Mouse (Mus musculus) limb, embryonic 14.5 days (tissue): ENCODE data around the gene Il13. TPM values are rescaled to one million over a fixed set of nuclear protein-coding genes. Genes with fewer than 3 reads are reported as not detected.

Experiments used
- ATAC-seq: fragments of 200-750 bp; cut with Nextera tagmentation; 2 replicates; pipeline ENCODE4 v1.8.0; 2017; ENCODE audit warnings: low read depth, moderate number of reproducible peaks, moderate TSS enrichment; ENCODE audit not compliant: low FRiP score
- DNase-seq: peaks from one replicate; pipeline ENCODE4 v3.0.0-alpha.2; 2015; ENCODE audit warnings: low spot score
- H3K27ac ChIP-seq: fragments of 300-500 bp; sonication (generic); replicated peaks from 2 replicates; pipeline ENCODE4 v1.5.1; 2014; ENCODE audit warnings: low read depth, mild to moderate bottlenecking, low read length, moderate library complexity, mixed read lengths
- H3K27me3 ChIP-seq: fragments of 300-500 bp; sonication (generic); 2 replicates; pipeline ENCODE4 v1.6.1; 2014; ENCODE audit warnings: low read length, mixed read lengths; ENCODE audit not compliant: control insufficient read depth, insufficient read depth
- H3K36me3 ChIP-seq: fragments of 300-500 bp; sonication (generic); 2 replicates; pipeline ENCODE4 v1.6.1; 2014; ENCODE audit warnings: mild to moderate bottlenecking, low read length, moderate library complexity, mixed read lengths; ENCODE audit not compliant: control insufficient read depth, insufficient read depth
- H3K4me1 ChIP-seq: fragments of 300-500 bp; sonication (generic); 2 replicates; pipeline ENCODE4 v1.6.1; 2014; ENCODE audit warnings: antibody characterized with exemption, low read length, mixed read lengths; ENCODE audit not compliant: control insufficient read depth, insufficient read depth
- H3K4me2 ChIP-seq: fragments of 300-500 bp; sonication (generic); replicated peaks from 2 replicates; pipeline ENCODE4 v1.6.1; 2014; ENCODE audit warnings: low read depth, mild to moderate bottlenecking, low read length, moderate library complexity; ENCODE audit not compliant: severe bottlenecking
- H3K4me3 ChIP-seq: fragments of 300-500 bp; sonication (generic); replicated peaks from 2 replicates; pipeline ENCODE4 v1.5.1; 2014; ENCODE audit warnings: low read length
- H3K9ac ChIP-seq: fragments of 300-500 bp; sonication (generic); 2 replicates; pipeline ENCODE4 v1.6.1; 2014; ENCODE audit warnings: mild to moderate bottlenecking, low read depth, low read length, moderate library complexity; ENCODE audit not compliant: severe bottlenecking
- H3K9me3 ChIP-seq: fragments of 300-500 bp; sonication (generic); 2 replicates; pipeline ENCODE4 v1.6.1; 2016; ENCODE audit warnings: low read length; ENCODE audit not compliant: control insufficient read depth
- POLR2A ChIP-seq: fragments of 200-500 bp; IDR thresholded peaks from 2 replicates; pipeline ENCODE4 v1.8.0; 2012; ENCODE audit warnings: inconsistent platforms, mild to moderate bottlenecking, moderate library complexity, borderline replicate concordance; ENCODE audit not compliant: insufficient read depth, insufficient read length; ENCODE audit errors: extremely low read depth
- WGBS: fragments of 180-500 bp; shearing (Covaris S2); extraction: QIAGEN DNeasy Blood & Tissue Kit; methylation state at CpG from one replicate; pipeline ENCODE4 v1.1.7; 2014; 5-methylcytosine and 5-hydroxymethylcytosine counted together
- polyA plus RNA-seq, 2 experiments: library from polyadenylated mRNA; depleted of rRNA in 1 of 2; stranded (reverse) in 1 of 2; unstranded in 1 of 2; fragments of >200 nt; fragmentation: Nextera tagmentation in 1 of 2; extraction: Ambion mirVana in 1 of 2; gene quantifications; 2 replicates each; pipeline versions ENCODE4 v1.2.1 to v1.2.3; 2012 to 2014

Gene Il13
- polyA plus RNA-seq, 2 experiments: 0.19 TPM; not detected in 1

- TF ChIP-seq POLR2A: no peak
- H3K36me3 ChIP-seq: peaks cover 45% of the 10 kb centered on the region
- WGBS: 91% methylated on average over 5 of the region's 5 CpGs
- no peaks in the 10 kb centered on the region for H3K9me3 ChIP-seq
- H3K4me2 ChIP-seq: no peak overlapping the region
- no peak overlapping the region for H3K4me3 ChIP-seq
- no peak for ATAC-seq
- H3K4me1 ChIP-seq: no peaks in the 10 kb centered on the region
- no peak overlapping the region for H3K9ac ChIP-seq
- DNase-seq: no peak
- H3K27ac ChIP-seq: no peak overlapping the region
- H3K27me3 ChIP-seq: no peaks in the 10 kb centered on the region
These were observed 20.5 kb upstream of the Il13 start for GRCm38 (mm10) chr11:53655043-53655442.

GRCm38 (mm10) chr11:53652427-53652826 is 17.9 kb upstream of the Il13 start:
- Histone ChIP-seq H3K9ac (no peak overlapping the region), H3K4me1 (no peaks in the 10 kb centered on the region), H3K4me3 (no peak overlapping the region), H3K36me3 (peaks cover 49% of the 10 kb centered on the region), H3K4me2 (no peak overlapping the region), H3K9me3 (no peaks in the 10 kb centered on the region), H3K27ac (no peak overlapping the region), H3K27me3 (no peaks in the 10 kb centered on the region)
- WGBS: 89% methylated on average over 2 of the region's 2 CpGs
- no peak for DNase-seq
- no peak for TF ChIP-seq POLR2A
- no peak for ATAC-seq

- no peak overlapping the region for H3K4me3 ChIP-seq
- no peaks in the 10 kb centered on the region for H3K9me3 ChIP-seq
- no peak overlapping the region for H3K27ac ChIP-seq
- H3K27me3 ChIP-seq: no peaks in the 10 kb centered on the region
- 88% methylated on average over 4 of the region's 4 CpGs for WGBS
- no peak for ATAC-seq
- peaks cover 49% of the 10 kb centered on the region for H3K36me3 ChIP-seq
- no peak overlapping the region for H3K4me2 ChIP-seq
- no peaks in the 10 kb centered on the region for H3K4me1 ChIP-seq
- no peak for DNase-seq
- no peak for TF ChIP-seq POLR2A
- no peak overlapping the region for H3K9ac ChIP-seq
These were observed 16.9 kb upstream of the Il13 start for GRCm38 (mm10) chr11:53651441-53651840.

GRCm38 (mm10) chr11:53644017-53644416 is 9.5 kb upstream of the Il13 start:
- no peak overlapping the region for H3K27ac ChIP-seq
- no peak overlapping the region for H3K4me2 ChIP-seq
- TF ChIP-seq POLR2A: no peak
- no peak for ATAC-seq
- no peaks in the 10 kb centered on the region for H3K9me3 ChIP-seq
- 81% methylated on average over 5 of the region's 5 CpGs for WGBS
- no peak overlapping the region for H3K4me3 ChIP-seq
- no peak for DNase-seq
- H3K27me3 ChIP-seq: no peaks in the 10 kb centered on the region
- H3K4me1 ChIP-seq: no peaks in the 10 kb centered on the region
- no peaks in the 10 kb centered on the region for H3K36me3 ChIP-seq
- H3K9ac ChIP-seq: no peak overlapping the region

- Histone ChIP-seq H3K36me3 (no peaks in the 10 kb centered on the region), H3K9me3 (no peaks in the 10 kb centered on the region), H3K4me1 (no peaks in the 10 kb centered on the region), H3K4me3 (no peak overlapping the region), H3K27me3 (no peaks in the 10 kb centered on the region), H3K9ac (no peak overlapping the region), H3K4me2 (no peak overlapping the region), H3K27ac (no peak overlapping the region)
- WGBS: 78% methylated on average over 12 of the region's 12 CpGs
- no peak for TF ChIP-seq POLR2A
- DNase-seq (no peak), ATAC-seq (no peak)
These were observed 8.3 kb upstream of the Il13 start for GRCm38 (mm10) chr11:53642744-53643279.
